7 mouse cellular contexts compared by ENCODE assay signal in genomic region chr6:72957093-72957435, GRCm38 (mm10). TPM values are rescaled to one million over a fixed set of nuclear protein-coding genes. Genes with fewer than 3 reads are reported as not detected.
DNase-seq lines count a peak whose midpoint lies in the region; ATAC-seq and TF ChIP-seq lines count a peak whose summit lies in the region.

No protein-coding gene starts in this region.

- no peaks in the 10 kb centered on the region for H3K36me3 ChIP-seq in lung, postnatal 0 days (ENCODE audit: insufficient read depth, low read length)
- H3K36me3 ChIP-seq in hindbrain, embryonic 10.5 days, result no peaks in the 10 kb centered on the region
- H3K36me3 ChIP-seq in midbrain, embryonic 13.5 days, result no peaks in the 10 kb centered on the region

- H3K9ac ChIP-seq in lung, postnatal 0 days (replicated peaks; ENCODE audit: low read depth), result peak overlapping the region; percentile 82; the same call in 1 of the 2 replicates
- peak overlapping the region; percentile 100 for H3K9ac ChIP-seq in midbrain, embryonic 13.5 days (replicated peaks)

- no peak for DNase-seq in lung, postnatal 0 days (ENCODE audit: low spot score)
- no peak for DNase-seq in lung, adult 18-20 months
- peak; percentile 34 for DNase-seq in cerebellum, adult 9-11 months
- DNase-seq in hindbrain, embryonic 10.5 days (ENCODE audit: low spot score), result peak; percentile 13
- no peak for DNase-seq in thymus, postnatal 10 days (ENCODE audit: low spot score in 2 of 2)
- no peak for DNase-seq in layer of hippocampus, postnatal 36 days

- peak overlapping the region; percentile 71 for H3K4me3 ChIP-seq in lung, postnatal 0 days (ENCODE audit: low read depth, low read length)
- H3K4me3 ChIP-seq in hindbrain, embryonic 10.5 days, result peak overlapping the region; percentile 95
- H3K4me3 ChIP-seq in midbrain, embryonic 13.5 days (replicated peaks), result peak overlapping the region; percentile 93

- no peak for TF ChIP-seq EP300 in lung, postnatal 0 days (IDR thresholded peaks at IDR 0.05)

- TF ChIP-seq CTCF in lung, postnatal 0 days (IDR thresholded peaks at IDR 0.05), result no peak

- H3K27me3 ChIP-seq in lung, postnatal 0 days (replicated peaks; ENCODE audit: insufficient read depth, low read length), result no peaks in the 10 kb centered on the region
- no peaks in the 10 kb centered on the region for H3K27me3 ChIP-seq in hindbrain, embryonic 10.5 days (ENCODE audit: insufficient read depth, poor library complexity, severe bottlenecking)
- H3K27me3 ChIP-seq in midbrain, embryonic 13.5 days, result peaks cover 2% of the 10 kb centered on the region; the same call in 1 of the 2 replicates

- peaks cover 10% of the 10 kb centered on the region; the same call in 1 of the 2 replicates for H3K4me1 ChIP-seq in lung, postnatal 0 days (ENCODE audit: insufficient read depth, low read depth, low read length)
- peaks cover 35% of the 10 kb centered on the region for H3K4me1 ChIP-seq in hindbrain, embryonic 10.5 days (replicated peaks)
- H3K4me1 ChIP-seq in midbrain, embryonic 13.5 days (replicated peaks), result peaks cover 21% of the 10 kb centered on the region

- peak overlapping the region; percentile 35; the same call in 1 of the 2 replicates for H3K27ac ChIP-seq in lung, postnatal 0 days (ENCODE audit: low read length)
- peak overlapping the region; percentile 98 for H3K27ac ChIP-seq in hindbrain, embryonic 10.5 days
- peak overlapping the region; percentile 97 for H3K27ac ChIP-seq in midbrain, embryonic 13.5 days

- H3K4me2 ChIP-seq in lung, postnatal 0 days (replicated peaks; ENCODE audit: low read depth, low read length), result peak overlapping the region; percentile 81
- H3K4me2 ChIP-seq in midbrain, embryonic 13.5 days (replicated peaks), result peak overlapping the region; percentile 81

- no peak for ATAC-seq in lung, postnatal 0 days
- ATAC-seq in midbrain, embryonic 13.5 days, result no peak

- H3K9me3 ChIP-seq in lung, postnatal 0 days (ENCODE audit: low read length), result no peaks in the 10 kb centered on the region
- no peaks in the 10 kb centered on the region for H3K9me3 ChIP-seq in hindbrain, embryonic 10.5 days
- H3K9me3 ChIP-seq in midbrain, embryonic 13.5 days, result no peaks in the 10 kb centered on the region

- WGBS in lung, postnatal 0 days, result 2% methylated on average over 14 of the region's 14 CpGs
- under 1% methylated on average over 14 of the region's 14 CpGs for WGBS in hindbrain, embryonic 10.5 days
- WGBS in midbrain, embryonic 13.5 days, result under 1% methylated on average over 14 of the region's 14 CpGs

RNA-seq across cellular contexts. Expression of gene Tmsb10, which starts 1.5 kb away (rescaled TPM):
- polyA plus RNA-seq in lung, postnatal 0 days (2015; fragmentation: Nextera tagmentation; extraction: Ambion mirVana), result 2,084 and 2,244 TPM in 2 replicates
- 3,283 and 4,408 TPM in 2 replicates for polyA plus RNA-seq in hindbrain, embryonic 10.5 days (2016; fragmentation: Nextera tagmentation; extraction: Ambion mirVana)
- 4,994 and 5,054 TPM in 2 replicates for polyA plus RNA-seq in midbrain, embryonic 13.5 days (2015; fragmentation: Nextera tagmentation; extraction: Ambion mirVana)
- 100 to 1,000 TPM; 343 to 346 TPM for total RNA-seq in layer of hippocampus, postnatal 36 days (2021)

RNA-seq across cellular contexts. Expression of gene Kcmf1, which starts 57.3 kb away (rescaled TPM):
- polyA plus RNA-seq in lung, postnatal 0 days (2015; fragmentation: Nextera tagmentation; extraction: Ambion mirVana), result 43.0 and 47.6 TPM in 2 replicates
- 24.2 and 28.7 TPM in 2 replicates for polyA plus RNA-seq in hindbrain, embryonic 10.5 days (2016; fragmentation: Nextera tagmentation; extraction: Ambion mirVana)
- 25.7 and 26.1 TPM in 2 replicates for polyA plus RNA-seq in midbrain, embryonic 13.5 days (2015; fragmentation: Nextera tagmentation; extraction: Ambion mirVana)
- total RNA-seq in layer of hippocampus, postnatal 36 days (2021), result 10 to 100 TPM; 62.3 to 64.6 TPM

Comparison
In these comparisons a context has a peak if more than half of its experiments do, and no peak if none do; other contexts are left out.
1. DNase-seq: peak in cerebellum, adult 9-11 months (single experiment) and hindbrain, embryonic 10.5 days (single experiment); none in lung, postnatal 0 days (single experiment), lung, adult 18-20 months (0 of 2), thymus, postnatal 10 days (0 of 2) and layer of hippocampus, postnatal 36 days (0 of 2).
2. H3K27ac ChIP-seq: peak in every context shown above with its lines; median percentile 98 in hindbrain, embryonic 10.5 days; 97 in midbrain, embryonic 13.5 days; 35 in lung, postnatal 0 days.
3. Peak in every context shown above with its lines, with median percentiles within 50 percentile points of each other: H3K4me3 ChIP-seq.